Mouse (Mus musculus) B cell, adult 2 months (primary cell): ENCODE data around the gene Pusl1.

Source experiments
- DNase-seq, 2 experiments: peaks; one replicate each; pipeline ENCODE4 v3.0.0; 2022

Gene Pusl1

DNA sequence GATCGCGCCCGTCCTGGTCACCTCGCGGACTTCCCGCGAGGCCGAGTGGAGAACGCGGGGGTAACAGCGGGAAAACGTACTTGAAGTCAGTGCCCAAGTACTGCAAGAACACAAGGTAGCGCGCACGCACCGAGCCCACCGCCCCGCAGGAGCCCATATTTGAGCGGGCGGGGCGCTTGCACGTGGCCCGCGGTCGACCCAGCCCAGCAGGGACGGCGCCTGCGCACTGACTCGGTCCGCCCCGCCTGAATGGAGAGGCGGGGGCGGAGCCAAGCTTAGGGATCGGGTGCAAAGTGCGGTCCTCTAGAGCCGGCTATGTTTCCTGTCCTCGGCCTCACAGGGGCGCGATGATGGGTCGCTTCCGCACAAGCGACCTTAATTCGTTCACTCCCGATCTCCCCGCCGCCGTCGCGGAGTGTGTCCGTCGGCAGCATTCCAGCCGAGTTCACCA, at the start of gene Pusl1, which contains the start of gene Acap3:
Pusl1 (minus strand) TSS at position 231 of the 451 bp plus-strand sequence.
Acap3 (plus strand) TSS at position 272 of the 451 bp plus-strand sequence.
- peak; percentile 98 for DNase-seq

DNA sequence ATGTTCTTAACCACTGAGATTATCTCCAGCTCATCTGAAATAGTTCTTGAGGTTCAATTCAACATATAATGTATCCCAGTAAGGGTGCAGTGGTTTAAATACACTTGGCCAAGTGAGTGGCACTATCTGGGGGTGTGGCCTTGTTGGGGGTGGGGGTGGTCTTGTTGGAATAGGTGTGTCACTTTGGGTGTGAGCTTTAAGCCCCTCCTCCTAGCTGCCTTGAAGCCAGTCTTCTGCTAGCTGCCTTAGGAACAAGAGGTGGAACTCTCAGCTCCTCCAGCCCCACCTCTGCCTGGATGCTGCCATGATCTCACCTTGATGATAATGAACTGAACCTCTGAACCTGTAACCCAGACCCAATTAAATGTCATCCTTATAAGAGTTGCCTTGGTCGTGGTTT, 40.5 kb upstream of the Pusl1 start:
- DNase-seq, result no peak

DNA sequence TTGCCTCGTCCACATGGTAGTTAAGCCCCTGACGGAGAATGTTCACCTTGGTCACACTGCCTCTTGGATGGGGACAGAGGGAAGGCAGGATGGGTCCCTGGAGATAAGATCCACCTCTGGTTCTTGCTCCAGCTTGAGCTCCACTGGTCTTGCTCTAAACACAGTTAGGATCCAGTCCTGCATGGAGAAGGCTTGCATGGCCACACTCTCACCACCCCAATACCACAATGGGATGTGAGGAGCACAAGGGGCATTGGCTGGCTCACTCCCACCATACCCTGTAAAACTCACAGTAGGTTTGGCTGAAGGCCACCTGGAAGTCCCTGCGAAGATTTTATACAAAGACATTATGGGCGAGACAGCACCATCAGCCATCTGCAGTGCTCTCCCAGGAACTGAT, 17.2 kb upstream of the Pusl1 start:
- DNase-seq, result no peak

DNA sequence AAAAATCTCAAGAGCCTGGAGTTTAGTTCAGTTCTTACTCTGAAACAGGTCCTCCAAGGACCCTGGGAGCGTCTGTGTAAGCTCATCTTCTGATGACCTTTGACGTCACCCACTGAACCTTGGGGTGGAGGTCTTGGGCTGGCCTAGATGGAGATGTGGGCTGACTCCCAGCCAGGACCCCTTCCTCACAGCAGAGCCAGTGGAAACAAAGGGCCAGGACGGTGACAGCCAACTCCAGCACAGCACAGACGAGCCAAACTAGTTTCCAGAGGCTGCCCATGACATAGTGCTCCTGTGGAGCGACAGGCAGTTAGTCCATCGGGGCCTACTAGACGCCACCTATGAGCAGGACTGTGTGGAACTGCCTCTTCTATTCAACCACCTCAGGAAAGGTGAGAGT, 16.7 kb upstream of the Pusl1 start:
- peak in 1 of 2 experiments; percentile 0 for DNase-seq

DNA sequence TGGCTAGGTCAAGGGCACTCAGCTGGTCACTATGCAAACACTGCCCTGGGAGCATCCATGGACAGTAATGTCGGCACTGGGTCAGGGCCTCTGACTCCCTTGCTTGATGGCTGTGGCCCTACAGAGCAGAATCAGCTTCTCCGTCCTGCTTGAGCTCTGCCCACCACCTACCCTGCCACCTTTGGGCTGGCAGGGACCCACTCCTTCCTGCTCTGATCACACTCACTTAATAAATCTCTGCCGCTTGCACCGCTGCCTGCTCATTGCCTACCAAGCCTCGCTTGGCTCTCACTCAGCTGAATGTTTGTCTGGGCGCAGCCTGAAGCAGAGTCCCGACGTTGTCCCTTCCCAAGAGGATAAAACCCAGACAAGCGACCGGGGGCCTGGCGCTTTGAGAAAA, 15.4 kb upstream of the Pusl1 start:
- DNase-seq, result no peak

DNA sequence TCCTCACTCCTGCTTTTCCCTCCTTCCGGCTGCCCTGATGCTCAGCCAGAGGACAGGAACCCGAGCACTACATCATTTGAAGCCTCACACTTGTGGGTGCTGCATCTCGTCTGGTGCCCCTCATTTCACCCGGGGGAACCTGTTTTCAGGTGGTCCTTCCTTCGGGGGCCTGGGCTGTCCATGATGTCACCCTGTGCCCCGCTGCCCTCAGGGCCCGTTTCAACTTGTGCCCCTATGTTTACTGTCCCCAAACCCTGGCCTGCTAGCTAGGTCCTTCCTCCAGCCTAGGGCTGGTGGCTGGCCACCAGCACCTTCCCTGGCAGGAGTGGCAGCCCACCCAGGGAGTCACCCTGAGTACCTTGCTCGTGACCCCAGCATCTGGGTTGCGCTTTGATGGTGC, 14.5 kb upstream of the Pusl1 start:
- DNase-seq, result peak in 1 of 2 experiments; percentile 0

DNA sequence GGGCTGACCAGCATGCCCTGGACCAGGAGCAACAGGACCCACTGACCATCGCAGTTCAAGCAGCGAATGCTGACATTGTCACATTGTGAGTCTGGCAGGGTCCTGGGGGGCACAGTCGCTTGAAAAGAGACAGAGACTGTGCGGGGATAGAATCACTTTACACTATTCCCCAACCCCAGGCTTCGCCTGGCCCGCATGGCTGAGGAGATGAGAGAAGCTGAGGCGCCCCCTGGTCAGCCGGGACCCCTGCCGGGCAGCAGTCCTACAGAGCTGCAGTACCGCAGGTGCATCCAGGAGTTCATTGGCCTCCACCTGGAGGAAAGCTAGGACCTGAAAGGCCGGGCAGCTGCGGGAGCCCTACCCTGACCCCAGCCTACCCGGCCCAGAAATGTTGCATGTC, 14.1 kb upstream of the Pusl1 start:
- DNase-seq, result peak in 1 of 2 experiments; percentile 1

DNA sequence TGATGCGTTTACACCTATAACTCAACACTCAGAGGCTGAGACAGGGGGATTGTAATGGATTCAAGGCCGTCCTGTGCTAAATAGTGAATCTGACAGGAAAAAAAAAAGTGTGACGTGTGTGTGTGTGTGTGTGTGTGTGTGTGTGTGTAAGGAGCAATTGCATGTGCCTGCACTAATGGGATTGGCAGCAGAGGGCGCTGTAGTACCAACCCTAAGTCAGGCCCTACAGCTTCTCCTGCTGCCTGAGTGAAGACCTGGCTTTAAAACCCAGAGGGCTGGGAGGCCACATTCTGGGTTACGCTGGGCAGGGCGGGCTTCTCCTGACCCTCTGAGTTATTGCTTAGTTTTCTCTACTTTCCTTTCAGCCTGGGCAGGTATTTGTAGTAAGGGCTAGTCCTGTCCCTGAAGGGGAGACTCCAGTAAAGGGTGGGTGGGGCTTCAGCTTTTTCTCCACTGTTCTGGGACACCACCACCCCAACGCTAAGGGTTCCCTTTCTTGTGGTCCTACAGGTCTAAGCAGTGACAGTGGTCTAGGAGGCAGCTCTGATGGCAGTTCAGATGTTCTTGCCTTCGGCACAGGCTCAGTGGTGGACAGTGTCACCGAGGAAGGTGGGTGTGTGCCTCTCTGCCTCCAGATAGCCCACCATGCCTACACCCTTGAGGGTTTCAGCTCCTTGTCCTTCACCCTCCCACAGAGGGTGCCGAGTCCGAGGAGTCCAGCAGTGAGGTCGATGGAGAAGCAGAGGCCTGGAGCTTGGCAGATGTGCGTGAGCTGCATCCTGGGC, 12.9 kb upstream of the Pusl1 start:
- DNase-seq, result peak in 1 of 2 experiments; percentile 33

DNA sequence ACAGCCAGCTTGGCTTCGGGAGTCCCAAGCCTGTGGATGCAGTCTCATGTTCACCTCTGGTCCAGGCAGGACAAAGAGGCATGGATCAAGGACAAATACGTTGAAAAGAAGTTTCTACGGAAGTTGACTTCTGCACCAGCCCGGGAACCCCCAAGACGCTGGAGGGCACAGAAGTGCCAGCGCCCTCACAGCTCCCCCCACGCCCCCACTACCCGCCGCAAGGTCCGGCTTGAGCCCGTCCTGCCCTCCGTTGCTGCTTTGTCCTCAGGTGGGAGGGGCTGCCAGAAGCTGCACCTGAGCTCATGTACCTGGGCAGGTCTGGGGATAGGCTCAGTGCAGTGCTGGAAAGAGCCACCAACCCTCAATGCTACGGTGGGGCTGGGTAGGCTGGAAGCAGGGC, 11.7 kb upstream of the Pusl1 start:
- DNase-seq, result peak in 1 of 2 experiments; percentile 0

DNA sequence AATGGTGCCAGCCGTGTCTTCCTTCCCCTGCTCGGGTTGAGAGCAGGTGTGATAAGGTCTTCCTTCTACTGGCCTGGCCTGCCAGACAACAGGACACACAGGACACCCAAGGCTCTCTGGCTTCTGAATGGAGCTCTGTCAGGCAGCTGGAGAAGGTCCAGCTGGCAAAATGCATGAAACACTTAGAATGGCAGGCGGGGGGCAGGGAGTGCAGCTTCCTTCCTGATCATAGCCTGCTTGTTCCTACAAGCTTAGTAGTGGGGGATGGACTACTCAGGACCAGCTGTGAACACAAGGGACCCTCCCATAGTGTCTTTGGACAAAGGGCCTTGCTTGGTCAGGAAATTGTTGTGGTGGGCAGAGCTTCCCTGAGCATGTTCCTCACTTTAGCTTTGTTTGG, 9.6 kb upstream of the Pusl1 start:
- no peak for DNase-seq

DNA sequence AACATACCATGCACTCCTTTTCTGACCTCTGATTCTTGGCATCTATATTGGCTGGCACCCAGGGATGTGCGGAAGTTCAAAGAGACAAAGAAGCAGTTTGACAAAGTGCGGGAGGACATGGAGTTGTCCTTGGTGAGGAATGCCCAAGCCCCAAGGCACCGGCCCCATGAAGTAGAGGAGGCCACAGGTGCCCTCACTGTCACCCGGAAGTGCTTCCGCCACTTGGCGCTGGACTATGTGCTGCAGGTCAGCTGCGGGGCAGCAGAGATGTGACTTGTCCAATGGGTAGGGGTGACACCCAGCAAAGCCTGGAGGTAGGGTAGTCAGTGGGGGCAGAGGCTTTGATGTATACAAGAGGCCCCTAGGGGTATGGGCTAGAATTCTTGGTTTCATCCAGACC, 7.8 kb upstream of the Pusl1 start:
- DNase-seq, result no peak

DNA sequence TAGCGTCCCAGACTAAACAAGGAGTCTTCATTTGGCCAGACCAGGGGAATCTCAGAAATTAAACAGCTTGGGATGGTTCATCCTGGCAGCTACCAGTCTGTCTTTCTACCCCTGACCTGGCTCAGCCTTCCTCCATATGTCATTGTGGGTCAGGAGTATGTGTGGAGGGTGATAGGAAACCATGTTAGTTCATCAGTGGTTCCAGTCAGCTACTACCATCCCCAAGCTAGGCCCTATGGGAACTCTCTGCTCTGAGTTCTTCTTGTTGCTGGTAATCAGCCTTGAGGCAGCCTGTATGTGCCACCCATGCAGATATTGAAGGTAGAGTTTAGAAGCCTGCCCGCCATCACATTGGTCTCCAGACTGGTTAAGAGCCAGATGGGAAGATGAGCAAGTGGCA, 6.7 kb upstream of the Pusl1 start:
- DNase-seq, result no peak

DNA sequence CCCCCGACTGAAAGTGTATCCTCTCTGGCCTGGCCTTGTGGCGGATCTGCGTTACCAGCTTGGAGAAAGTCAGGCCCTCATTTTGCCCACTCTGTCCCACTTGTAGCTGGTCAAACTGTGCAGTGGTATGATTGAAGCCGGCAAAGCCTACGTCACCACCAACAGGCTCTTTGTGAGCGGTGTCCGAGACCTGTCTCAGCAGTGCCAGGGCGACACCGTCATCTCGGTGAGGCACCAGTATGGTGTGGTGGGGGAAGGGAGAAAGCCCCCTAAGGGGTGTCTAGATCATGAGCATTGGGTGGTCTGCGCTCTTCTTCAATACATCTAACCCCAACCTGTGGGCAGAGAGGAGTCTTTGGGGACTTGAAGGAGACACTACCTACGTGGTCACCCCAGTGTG, 4.9 kb upstream of the Pusl1 start:
- no peak for DNase-seq

DNA sequence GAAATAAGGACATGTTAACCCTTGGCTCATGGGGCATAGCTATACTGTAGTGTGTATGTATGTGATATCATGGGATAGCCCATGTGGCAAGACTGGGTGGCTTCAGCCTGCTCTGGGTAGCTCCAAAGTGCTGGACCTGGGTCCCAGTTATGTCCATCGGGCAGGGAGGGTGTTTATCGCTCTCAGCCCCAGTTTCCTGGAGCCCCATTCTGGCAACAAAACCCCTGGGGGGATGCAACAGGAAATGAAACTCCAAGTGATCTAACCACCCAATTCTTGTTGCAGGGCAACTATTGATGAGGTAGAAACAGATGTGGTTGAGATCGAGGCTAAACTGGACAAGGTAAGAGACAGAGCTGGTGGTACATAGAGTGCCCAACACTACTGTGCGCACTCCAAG, 4.2 kb upstream of the Pusl1 start:
- peak; percentile 57 to 69 for DNase-seq

DNA sequence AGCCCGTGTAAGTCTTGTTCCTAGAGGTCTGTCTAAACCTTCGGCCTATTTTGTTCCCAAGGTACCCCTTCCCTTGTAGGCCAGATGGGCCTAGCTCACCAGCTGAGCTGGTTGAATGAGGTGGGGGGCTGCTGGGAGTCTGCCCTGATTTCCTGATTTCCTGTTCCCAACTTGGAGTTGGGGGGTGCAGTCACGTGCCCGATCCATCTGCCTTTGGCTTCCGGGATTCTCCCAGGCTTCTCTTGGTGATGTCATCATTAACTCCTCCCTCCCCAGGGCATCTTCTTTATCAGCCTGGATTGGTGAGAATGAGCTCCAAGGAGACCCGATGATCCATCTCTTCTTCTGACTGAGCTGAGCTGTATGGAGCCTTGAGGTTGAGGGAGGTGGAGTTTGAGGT, 3.6 kb upstream of the Pusl1 start:
- DNase-seq, result peak; percentile 0

DNA sequence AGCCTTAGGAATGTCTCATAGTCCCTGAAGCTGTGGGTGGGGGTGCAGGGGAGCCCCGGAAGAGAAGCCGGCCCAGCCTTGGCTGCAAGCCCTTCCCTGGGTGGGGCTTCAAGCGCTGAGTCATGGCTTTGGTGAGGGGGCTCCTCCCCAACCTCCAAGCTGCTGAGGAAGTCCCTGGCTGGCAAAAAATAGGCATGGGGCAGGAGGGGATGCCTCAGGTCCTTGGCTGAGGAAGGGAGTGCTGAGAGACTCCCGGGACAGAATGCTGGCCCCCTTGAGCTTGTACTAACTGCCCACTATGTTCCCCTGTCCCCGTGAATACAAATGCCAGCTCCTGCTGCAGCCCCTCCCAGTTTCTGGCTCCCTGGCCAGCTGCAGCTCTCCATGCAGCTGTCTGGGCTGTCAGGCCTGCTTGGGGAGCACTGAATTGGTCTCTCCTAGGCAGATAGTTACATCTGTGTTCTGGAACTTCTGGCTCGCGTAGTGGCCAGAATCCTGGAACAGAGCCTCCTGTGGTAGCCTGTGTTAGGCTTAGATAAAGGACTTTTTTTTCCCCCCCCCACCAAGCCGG, 2.8 kb upstream of the Pusl1 start:
- peak; percentile 5 to 11 for DNase-seq

DNA sequence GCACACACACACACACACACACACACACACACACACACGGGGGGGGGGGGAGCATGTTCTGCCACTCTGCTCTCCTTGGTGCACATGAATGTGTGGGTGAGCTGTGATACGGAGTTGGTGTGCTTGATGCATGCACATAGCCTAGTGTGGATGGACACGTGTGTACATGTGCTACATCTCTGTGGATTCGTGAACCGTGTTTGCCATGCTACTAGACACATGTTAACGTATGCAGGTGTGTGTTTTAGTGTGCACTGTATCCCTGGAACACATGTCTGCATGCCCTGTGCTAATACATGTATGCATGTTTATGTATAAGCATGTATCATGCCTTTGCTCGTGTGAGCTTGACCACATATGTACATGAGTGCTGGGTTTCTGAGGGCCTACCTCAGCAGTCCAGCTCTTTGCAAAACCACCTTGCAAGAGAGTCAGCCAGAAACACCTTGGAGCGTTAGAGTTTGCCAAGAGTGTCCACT, 1.7 kb upstream of the Pusl1 start:
- DNase-seq, result peak; percentile 0 to 1

DNA sequence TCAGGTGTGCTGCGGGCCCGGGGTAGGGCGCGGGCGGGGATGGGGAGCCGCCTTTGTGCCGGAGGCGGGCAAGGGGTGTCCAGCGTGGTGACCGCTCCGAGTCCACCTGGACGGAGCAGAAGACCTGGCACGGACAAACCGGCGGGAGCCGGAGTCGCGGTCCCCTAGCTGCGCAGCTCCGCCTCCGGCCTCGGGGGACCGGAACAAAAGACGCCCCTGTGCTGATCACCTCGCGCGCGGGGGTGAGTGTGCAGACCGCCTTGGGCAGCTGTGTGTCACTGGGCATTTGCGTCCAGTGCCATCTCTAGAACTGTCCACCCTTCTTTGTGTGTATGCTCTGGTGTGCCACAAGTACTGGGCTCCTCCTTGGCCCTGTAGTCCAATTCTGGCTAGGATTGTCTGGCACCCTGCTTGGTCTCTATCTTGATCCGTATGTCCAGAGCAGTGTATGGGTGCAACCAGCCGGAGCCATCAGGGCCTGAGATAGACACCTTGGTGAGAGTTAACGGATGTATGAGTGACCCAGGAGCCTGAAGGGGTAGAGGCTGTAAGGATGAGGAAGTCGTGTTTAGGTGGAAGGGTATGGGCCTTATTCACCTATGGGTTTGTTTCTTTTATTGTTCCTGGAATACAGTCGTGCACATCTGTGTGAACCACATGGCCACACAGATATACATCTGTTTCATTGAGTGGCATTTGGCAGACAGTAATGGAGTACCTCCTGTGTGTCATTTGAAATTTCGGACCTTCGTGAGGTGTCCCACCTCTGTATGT, 1.0 kb upstream of the Pusl1 start:
- DNase-seq, result peak; percentile 56 to 57

DNA sequence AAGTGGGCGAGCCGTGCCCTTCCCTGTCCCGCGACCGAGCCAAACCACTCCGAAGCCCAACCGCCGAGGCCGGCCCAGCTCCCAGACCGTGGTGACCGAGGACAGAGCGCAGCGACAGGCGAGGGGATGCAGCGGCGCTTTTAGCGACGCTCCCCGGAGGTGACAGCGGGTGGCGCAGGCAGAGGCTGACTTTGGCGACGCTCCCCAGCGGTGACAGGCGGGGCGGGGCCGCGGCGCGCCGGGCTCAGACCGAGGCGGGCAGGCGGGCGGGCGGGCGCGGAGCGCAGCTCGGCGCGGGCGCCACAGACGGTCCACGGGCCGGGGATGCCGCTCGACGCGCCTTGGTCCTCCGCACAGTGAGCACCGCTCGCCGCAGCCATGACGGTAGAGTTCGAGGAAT, 436 bp upstream of the Pusl1 start:
- DNase-seq, result peak; percentile 85

DNA sequence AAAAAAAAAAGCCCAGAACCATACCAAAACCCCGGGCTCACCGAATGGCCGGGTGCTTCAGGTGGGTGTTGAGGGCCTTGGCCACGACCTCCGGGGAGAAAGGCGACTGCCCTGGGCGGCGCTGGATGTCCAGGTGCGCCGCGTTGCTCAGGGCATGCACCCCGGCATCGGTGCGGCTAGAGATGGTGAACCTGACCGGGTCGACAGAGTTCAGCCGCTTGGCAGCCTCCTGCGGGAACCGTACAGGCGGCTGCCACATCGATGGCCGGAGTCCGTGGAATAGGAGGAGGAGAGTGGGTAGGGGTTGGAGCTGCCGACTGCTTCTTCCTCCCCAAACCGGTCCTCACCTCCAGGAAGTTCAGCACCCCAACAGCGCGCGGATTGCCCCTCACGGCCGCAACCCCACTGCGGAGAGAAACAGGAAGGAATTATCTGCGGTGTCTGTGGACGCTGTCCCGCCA, 540 bp downstream of the Pusl1 start:
- DNase-seq, result no peak

DNA sequence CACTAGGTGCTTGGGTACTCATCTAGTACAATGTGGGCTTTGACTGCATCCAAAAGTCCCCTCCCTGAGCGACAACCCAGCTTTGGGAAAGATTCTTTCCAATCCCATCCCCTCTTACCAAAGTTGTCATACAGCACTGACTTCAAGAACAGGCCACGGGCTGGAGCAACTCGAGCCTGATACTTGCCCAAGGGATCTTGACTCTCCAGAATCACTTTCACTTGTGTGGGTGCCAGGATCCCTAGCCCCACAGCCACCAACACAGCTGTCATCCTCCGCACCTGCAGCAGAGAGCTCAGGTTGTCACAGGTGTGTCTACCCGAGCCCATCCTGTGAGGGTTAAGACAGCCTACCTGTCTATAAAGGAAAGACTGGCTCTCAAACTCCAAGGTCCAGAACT, 2.3 kb downstream of the Pusl1 start:
- peak in 1 of 2 experiments; percentile 0 for DNase-seq

DNA sequence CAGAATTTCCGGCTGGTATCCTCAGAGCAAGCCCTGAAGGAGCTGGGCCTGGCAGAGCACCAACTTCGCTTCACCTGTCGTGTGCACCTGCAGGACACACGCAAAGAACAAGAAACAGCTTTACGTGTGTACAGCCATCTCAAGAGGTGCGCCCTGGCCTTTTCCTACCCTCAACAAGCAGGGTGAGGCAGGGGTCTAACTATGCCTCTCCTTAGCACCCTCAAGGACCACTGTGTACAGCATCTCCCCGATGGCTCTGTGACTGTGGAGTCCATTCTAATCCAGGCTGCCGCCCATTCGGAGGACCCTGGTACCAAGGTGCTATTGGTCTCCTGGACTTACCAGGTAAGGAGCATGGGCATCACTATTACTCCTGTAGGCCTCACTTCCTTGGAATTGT, 3.4 kb downstream of the Pusl1 start:
- DNase-seq, result peak in 1 of 2 experiments; percentile 0

DNA sequence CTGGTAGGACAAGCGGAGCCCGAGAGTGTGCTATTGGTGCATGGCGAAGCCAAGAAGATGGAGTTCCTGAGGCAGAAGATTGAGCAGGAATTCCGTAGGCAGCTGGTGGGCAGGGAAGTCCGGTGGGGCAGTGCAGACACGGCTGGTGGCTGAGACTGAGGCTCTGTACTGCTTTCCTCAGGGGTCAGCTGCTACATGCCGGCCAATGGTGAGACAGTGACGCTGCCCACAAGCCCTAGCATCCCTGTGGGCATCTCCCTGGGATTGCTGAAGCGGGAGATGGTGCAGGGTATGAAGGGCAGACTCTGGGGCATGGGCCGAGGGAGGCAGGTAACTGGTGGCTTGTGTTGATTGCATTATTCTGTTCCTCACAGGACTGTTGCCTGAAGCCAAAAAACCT, 3.9 kb downstream of the Pusl1 start:
- DNase-seq, result no peak
